Mouse (Mus musculus): ENCODE data around the gene Blnk. TPM values are rescaled to one million over a fixed set of nuclear protein-coding genes. Genes with fewer than 3 reads are reported as not detected.

Gene Blnk
- polyA plus RNA-seq, 1 experiment from 2014 or later = 8.7 TPM

DNA sequence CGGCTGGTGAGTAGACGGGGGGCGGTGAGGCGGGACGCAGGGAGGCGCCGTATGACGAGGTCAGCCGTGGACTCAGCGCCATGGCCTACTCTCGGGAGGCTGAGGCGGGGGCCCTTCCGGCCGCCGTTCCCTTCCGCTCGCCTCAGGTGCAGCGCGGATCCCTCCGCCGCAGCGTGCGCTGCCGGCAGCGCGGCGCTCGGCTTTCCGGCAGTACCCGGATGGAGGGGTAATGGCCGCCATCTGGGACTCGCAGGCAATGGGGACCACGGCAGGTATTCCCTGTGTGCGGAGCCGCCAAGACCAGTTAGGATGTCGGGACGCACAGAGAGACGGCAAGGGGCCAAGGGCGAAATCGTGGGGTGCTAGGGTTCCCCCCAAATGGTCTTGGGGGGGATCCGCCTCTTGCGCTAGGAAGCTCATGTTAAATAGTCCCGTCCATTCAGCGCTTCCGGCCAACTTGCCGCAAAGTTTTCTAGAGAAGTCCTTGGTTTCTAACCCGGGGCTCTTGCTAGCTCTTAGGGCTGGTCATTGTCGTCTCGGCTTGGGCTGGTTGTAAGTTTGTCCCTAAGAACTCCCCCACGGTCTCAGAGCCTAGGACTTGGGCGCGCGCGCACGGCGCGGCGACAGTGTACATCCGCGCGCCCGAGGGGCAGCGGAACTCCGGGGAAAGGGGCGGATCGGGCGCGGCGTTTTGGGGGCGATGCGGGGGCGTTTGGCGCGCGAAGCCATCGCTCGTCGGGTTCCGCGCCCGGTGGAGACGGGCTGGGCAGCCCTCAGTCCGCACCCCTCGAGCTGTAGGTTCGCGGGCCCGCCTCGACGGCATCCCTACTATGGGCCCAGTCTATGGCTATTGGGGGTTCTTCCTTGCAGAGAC lies 99.6 kb downstream of the Blnk start, which contains the start of gene Zfp518a:
Gene Zfp518a, plus strand, starts transcription at position 187 of the 874 bp plus-strand sequence.
- Histone ChIP-seq H3K27ac (replicated peaks) (peak within 1 kb of the TSS; percentile 92), H3K9ac (ENCODE audit: low read length) (peak within 1 kb of the TSS; percentile 80), H3K4me1 (replicated peaks; ENCODE audit: control insufficient read depth, insufficient read depth) (no peaks in the 10 kb centered on the region), H3K4me2 (replicated peaks; ENCODE audit: low read depth) (peak within 1 kb of the TSS; percentile 75), H3K36me3 (ENCODE audit: control insufficient read depth, insufficient read depth, low read length) (no peaks in the 10 kb centered on the region), H3K27me3 (ENCODE audit: control insufficient read depth, insufficient read depth, low read length) (no peaks in the 10 kb centered on the region), H3K4me3 (ENCODE audit: low read depth, low read length) (peak within 1 kb of the TSS; percentile 82), H3K9me3 (ENCODE audit: control insufficient read depth, low read length) (peaks cover 3% of the 10 kb centered on the region; the same call in 1 of the 2 replicates)
- TF ChIP-seq CTCF (IDR thresholded peaks at IDR 0.05; ENCODE audit: low read depth) (no peak), EP300 (optimal IDR thresholded peaks at IDR 0.05) (no peak)
- peak; percentile 93 for DNase-seq (ENCODE audit: low spot score)
- peak; percentile 95 for ATAC-seq (ENCODE audit: low FRiP score, low TSS enrichment)
- WGBS = 1% methylated on average over 81 of the region's 89 CpGs

DNA sequence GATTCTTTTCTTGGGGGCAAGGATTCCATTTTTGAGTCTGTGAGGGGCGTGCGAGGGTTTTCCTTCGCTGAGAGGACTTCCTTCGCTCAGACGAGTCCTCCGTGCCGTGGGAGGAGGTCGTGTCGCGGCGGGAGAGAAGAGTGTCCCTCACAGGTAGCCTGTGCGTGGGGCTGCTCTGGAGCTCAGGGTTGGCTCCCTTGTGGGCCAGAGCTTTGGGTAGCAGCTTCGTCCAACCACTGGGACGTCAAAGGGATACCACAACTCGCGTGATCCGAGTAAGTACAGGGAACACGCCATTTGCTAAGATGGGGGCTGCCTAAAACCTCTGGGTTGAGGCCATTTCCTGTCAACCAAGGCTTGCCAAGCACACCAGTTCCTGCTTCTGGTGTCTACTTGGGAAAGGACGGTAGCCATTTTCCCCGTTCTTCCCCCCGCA lies 100.2 kb downstream of the Blnk start:
- H3K27me3 ChIP-seq (ENCODE audit: control insufficient read depth, insufficient read depth, low read length) = no peaks in the 10 kb centered on the region

GRCm38 (mm10) chr19:40888887-40889286 lies 105.4 kb downstream of the Blnk start:
- H3K27me3 ChIP-seq (ENCODE audit: control insufficient read depth, insufficient read depth, low read length) = 0 out of 2 replicates have a peak, but pooled peaks cover 3% of the 10 kb centered on the region
- ATAC-seq (ENCODE audit: low FRiP score, low TSS enrichment) (no peak), DNase-seq (ENCODE audit: low spot score) (no peak)
- H3K36me3 ChIP-seq (ENCODE audit: control insufficient read depth, insufficient read depth, low read length) = no peaks in the 10 kb centered on the region
- no peak overlapping the region for H3K9ac ChIP-seq (ENCODE audit: low read length)
- no peak overlapping the region for H3K4me2 ChIP-seq (replicated peaks; ENCODE audit: low read depth)
- H3K4me1 ChIP-seq (replicated peaks; ENCODE audit: control insufficient read depth, insufficient read depth) = no peaks in the 10 kb centered on the region
- peaks cover under 1% of the 10 kb centered on the region; the same call in 1 of the 2 replicates for H3K9me3 ChIP-seq (ENCODE audit: control insufficient read depth, low read length)
- H3K27ac ChIP-seq (replicated peaks) = no peak overlapping the region
- no peak for TF ChIP-seq EP300 (optimal IDR thresholded peaks at IDR 0.05)
- TF ChIP-seq CTCF (IDR thresholded peaks at IDR 0.05; ENCODE audit: low read depth) = no peak
- H3K4me3 ChIP-seq (ENCODE audit: low read depth, low read length) = no peak overlapping the region
- 75% methylated on average over 1 of the region's 1 CpGs for WGBS

More for the DNA sequence above, 100.2 kb downstream of the Blnk start:
- H3K27ac ChIP-seq (replicated peaks) = peak overlapping the region; percentile 92
- DNase-seq (ENCODE audit: low spot score) (no peak), ATAC-seq (ENCODE audit: low FRiP score, low TSS enrichment) (no peak; the same call in 1 of the 2 replicates)
- TF ChIP-seq CTCF (IDR thresholded peaks at IDR 0.05; ENCODE audit: low read depth) (no peak), EP300 (optimal IDR thresholded peaks at IDR 0.05) (no peak)
- peak overlapping the region; percentile 75 for H3K4me2 ChIP-seq (replicated peaks; ENCODE audit: low read depth)
- WGBS = 53% methylated on average over 21 of the region's 21 CpGs
- H3K4me1 ChIP-seq (replicated peaks; ENCODE audit: control insufficient read depth, insufficient read depth) = no peaks in the 10 kb centered on the region
- H3K9me3 ChIP-seq (ENCODE audit: control insufficient read depth, low read length) = peaks cover 3% of the 10 kb centered on the region; the same call in 1 of the 2 replicates
- peak overlapping the region; percentile 82 for H3K4me3 ChIP-seq (ENCODE audit: low read depth, low read length)
- no peaks in the 10 kb centered on the region for H3K36me3 ChIP-seq (ENCODE audit: control insufficient read depth, insufficient read depth, low read length)
- peak overlapping the region; percentile 80 for H3K9ac ChIP-seq (ENCODE audit: low read length)

DNA sequence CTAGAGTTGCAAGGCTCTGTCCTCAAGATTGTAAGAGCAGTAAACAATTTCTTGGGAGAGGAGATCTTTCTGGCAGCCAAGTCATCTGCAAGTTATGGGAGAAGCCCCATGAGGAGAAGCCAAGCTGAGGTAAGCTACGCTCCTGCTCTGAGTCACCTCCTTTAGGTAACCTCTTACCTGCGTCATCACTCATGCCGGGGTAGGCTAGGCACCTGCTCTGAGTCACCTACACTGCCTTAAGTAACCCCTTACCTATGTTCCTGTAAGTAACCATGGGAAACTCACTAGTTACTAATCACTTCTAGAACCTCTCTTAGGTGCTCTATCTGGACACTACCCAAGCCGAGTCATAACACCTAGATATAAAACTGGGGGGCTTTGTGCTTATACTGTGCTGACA lies 112.6 kb downstream of the Blnk start:
- no peaks in the 10 kb centered on the region for H3K36me3 ChIP-seq (ENCODE audit: control insufficient read depth, insufficient read depth, low read length)
- no peak overlapping the region for H3K4me3 ChIP-seq (ENCODE audit: low read depth, low read length)
- ATAC-seq (ENCODE audit: low FRiP score, low TSS enrichment) (peak; percentile 80), DNase-seq (ENCODE audit: low spot score) (no peak)
- H3K4me1 ChIP-seq (replicated peaks; ENCODE audit: control insufficient read depth, insufficient read depth) = no peaks in the 10 kb centered on the region
- WGBS = 83% methylated on average over 4 of the region's 4 CpGs
- H3K27ac ChIP-seq (replicated peaks) = no peak overlapping the region
- H3K27me3 ChIP-seq (ENCODE audit: control insufficient read depth, insufficient read depth, low read length) = peaks cover 3% of the 10 kb centered on the region; the same call in 1 of the 2 replicates
- no peak for TF ChIP-seq CTCF (IDR thresholded peaks at IDR 0.05; ENCODE audit: low read depth)
- TF ChIP-seq EP300 (optimal IDR thresholded peaks at IDR 0.05) = no peak
- H3K4me2 ChIP-seq (replicated peaks; ENCODE audit: low read depth) = no peak overlapping the region
- no peaks in the 10 kb centered on the region for H3K9me3 ChIP-seq (ENCODE audit: control insufficient read depth, low read length)
- H3K9ac ChIP-seq (ENCODE audit: low read length) = no peak overlapping the region

Small RNA genes within 50 kb of the gene (microRNA-seq; reads per million reads assigned to microRNA genes)
- gene Mir8092 = not detected

Other genes starting within 250 kb of the Blnk start
- 0.12 and 0.21 TPM in 2 replicates for gene Cc2d2b, start 245.8 kb downstream of the Blnk start, polyA plus RNA-seq (2015; fragmentation: Nextera tagmentation; extraction: Ambion mirVana)
- 3.0 TPM in 2 replicates for gene Ccnj, start 163.3 kb downstream of the Blnk start, polyA plus RNA-seq (2015; fragmentation: Nextera tagmentation; extraction: Ambion mirVana)
- gene Zfp518a, start 99.8 kb downstream of the Blnk start, polyA plus RNA-seq (2015; fragmentation: Nextera tagmentation; extraction: Ambion mirVana) = 6.1 and 6.8 TPM in 2 replicates
- gene Dntt, start 34.7 kb upstream of the Blnk start, polyA plus RNA-seq (2015; fragmentation: Nextera tagmentation; extraction: Ambion mirVana) = not detected in 2 replicates
- not detected in 2 replicates for gene Opalin, start 82.6 kb upstream of the Blnk start, polyA plus RNA-seq (2015; fragmentation: Nextera tagmentation; extraction: Ambion mirVana)
- gene Tll2, start 212.3 kb upstream of the Blnk start, polyA plus RNA-seq (2015; fragmentation: Nextera tagmentation; extraction: Ambion mirVana) = 0.06 and 0.27 TPM in 2 replicates